Mouse (Mus musculus) small intestine, adult 2 months (tissue): Measurements from ENCODE around the gene Lpin2. TPM values are rescaled to one million over a fixed set of nuclear protein-coding genes. Genes with fewer than 3 reads are reported as not detected.

Source experiments
- H3K27ac ChIP-seq: fragments of 200-500 bp; 2 replicates; pipeline ENCODE4 v1.5.1; 2012; ENCODE audit warnings: low read depth, low read length, control low read depth, inconsistent platforms; ENCODE audit not compliant: insufficient read depth
- H3K27me3 ChIP-seq: fragments of 200-500 bp; 2 replicates; pipeline ENCODE4 v1.6.1; 2012; ENCODE audit warnings: mild to moderate bottlenecking, moderate library complexity, low read length, inconsistent platforms; ENCODE audit not compliant: control insufficient read depth, insufficient read depth
- H3K36me3 ChIP-seq: fragments of 200-500 bp; 2 replicates; pipeline ENCODE4 v1.6.1; 2012; ENCODE audit warnings: mild to moderate bottlenecking, low read length, control low read depth, inconsistent platforms; ENCODE audit not compliant: control insufficient read depth, insufficient read depth
- H3K4me1 ChIP-seq: fragments of 200-500 bp; 2 replicates; pipeline ENCODE4 v1.6.1; 2012; ENCODE audit warnings: low read length, inconsistent platforms, mixed read lengths; ENCODE audit not compliant: control insufficient read depth, insufficient read depth, insufficient read length
- H3K4me3 ChIP-seq: fragments of 200-500 bp; 2 replicates; pipeline ENCODE4 v1.5.1; 2012; ENCODE audit warnings: low read depth, mild to moderate bottlenecking, control low read depth, inconsistent platforms, low read length, moderate library complexity
- CTCF ChIP-seq: fragments of 200-500 bp; IDR thresholded peaks from 2 replicates; pipeline ENCODE4 v1.5.1; 2012; ENCODE audit warnings: low read depth, mild to moderate bottlenecking, control low read depth, inconsistent platforms, low read length, moderate library complexity, mixed read lengths; ENCODE audit not compliant: insufficient replicate concordance, insufficient read length; ENCODE audit errors: extremely low read depth
- POLR2A ChIP-seq: fragments of 200-500 bp; IDR thresholded peaks from 2 replicates; pipeline ENCODE4 v1.6.1; 2012; ENCODE audit warnings: low read depth, mild to moderate bottlenecking, control low read depth, inconsistent platforms, low read length, moderate library complexity
- WGBS: fragments of 180-500 bp; shearing (Covaris S2); methylation state at CpG from one replicate; pipeline ENCODE4 v1.1.7; 2018; 5-methylcytosine and 5-hydroxymethylcytosine counted together
- polyA plus RNA-seq: library from polyadenylated mRNA; depleted of rRNA; stranded (reverse); fragments of >200 nt; gene quantifications from 2 replicates; pipeline ENCODE4 v1.2.3, GENCODE M21; 2012

Gene Lpin2
- polyA plus RNA-seq, 1 experiment, result 39.8 TPM

DNA sequence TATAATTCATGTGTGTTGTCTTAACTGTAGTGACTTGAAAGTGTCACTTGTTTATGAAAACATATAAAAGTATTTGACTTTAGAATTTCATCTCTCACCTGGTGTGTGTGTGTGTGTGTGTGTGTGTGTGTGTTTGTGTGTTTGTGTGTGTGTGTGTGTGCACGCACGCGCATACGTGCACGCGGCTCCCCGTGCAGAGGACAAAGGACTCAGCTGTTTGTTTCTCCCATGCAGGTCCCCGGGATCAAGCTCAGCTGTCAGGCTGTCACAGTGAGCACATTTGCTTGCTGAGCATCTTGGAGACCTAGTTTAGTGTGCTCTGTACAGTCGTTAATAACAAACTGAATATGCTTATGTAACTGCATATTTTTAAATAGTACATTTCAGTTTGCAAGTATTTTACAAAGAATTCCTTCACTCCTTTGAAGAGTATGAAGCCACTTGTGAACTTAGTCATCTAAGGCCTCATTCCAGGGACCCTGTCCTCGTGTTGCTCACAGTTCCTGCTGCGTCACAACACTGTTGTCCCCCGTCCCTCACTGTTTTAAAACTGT is 51.8 kb downstream of the Lpin2 start:
- Histone ChIP-seq H3K4me3 (no peak overlapping the region), H3K36me3 (peaks cover 60% of the 10 kb centered on the region), H3K27me3 (no peaks in the 10 kb centered on the region), H3K27ac (no peak overlapping the region), H3K4me1 (no peaks in the 10 kb centered on the region)
- no peak for TF ChIP-seq CTCF
- no peak for TF ChIP-seq POLR2A
- WGBS, result 90% methylated on average over 12 of the region's 12 CpGs

DNA sequence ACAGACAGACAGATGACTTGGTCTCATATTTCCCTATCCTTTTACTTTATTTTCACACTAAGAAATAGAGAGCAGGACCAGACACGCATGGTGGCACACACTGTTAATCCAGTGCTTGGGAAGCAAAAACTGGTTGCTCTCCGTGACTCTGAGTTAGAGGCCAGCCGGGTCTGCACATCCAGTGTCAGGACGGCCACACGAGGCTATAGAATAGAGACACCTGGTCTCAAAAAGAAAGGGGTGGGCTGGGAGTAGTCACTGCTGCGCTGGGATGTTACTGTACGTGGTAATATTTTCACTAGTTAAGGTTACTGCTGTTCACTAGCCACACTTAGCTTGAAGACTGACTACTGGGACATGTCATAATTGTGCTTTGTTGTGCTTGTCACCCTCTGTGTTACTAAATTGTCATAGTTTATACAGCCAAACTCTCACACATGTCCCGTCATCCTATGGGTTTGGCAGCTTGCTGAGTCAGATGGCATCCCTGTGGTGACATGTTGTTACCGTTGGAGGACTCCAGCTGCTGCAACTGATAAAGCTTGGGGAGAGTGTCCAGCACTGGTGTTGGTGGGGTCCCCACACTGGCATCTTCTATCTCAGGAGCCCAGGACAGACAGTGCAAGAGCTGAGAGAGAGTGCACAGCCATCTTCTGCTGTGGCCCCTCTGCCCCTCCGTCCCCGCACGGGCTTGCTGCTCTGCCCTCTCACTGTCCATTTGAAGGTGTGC is 53.0 kb downstream of the Lpin2 start:
- TF ChIP-seq POLR2A, result no peak
- TF ChIP-seq CTCF, result no peak
- no peak overlapping the region for H3K4me3 ChIP-seq
- H3K4me1 ChIP-seq, result no peaks in the 10 kb centered on the region
- peaks cover 61% of the 10 kb centered on the region for H3K36me3 ChIP-seq
- H3K27me3 ChIP-seq, result no peaks in the 10 kb centered on the region
- no peak overlapping the region for H3K27ac ChIP-seq
- 89% methylated on average over 12 of the region's 12 CpGs for WGBS

DNA sequence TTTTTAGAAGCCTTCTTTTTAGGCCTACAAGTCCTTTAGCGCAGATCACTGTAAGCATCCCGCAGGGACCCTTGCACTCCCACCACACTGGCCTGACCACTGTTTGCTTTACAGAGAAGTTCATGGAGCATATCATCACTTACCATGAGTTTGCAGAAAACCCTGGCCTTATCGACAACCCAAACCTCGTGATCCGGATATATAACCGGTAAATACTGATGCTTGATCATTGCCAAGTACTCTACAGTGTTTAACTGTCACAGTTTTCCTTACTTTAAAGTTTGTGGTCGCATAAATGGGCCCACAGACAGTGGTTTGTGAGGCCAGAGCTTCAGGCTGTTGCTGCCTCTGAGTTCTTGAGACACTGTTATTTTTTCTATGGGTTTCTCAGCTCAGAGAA is 56.1 kb downstream of the Lpin2 start:
- Histone ChIP-seq H3K27me3 (no peaks in the 10 kb centered on the region), H3K4me3 (no peak overlapping the region), H3K4me1 (no peaks in the 10 kb centered on the region), H3K36me3 (peaks cover 69% of the 10 kb centered on the region), H3K27ac (no peak overlapping the region)
- WGBS, result 94% methylated on average over 7 of the region's 7 CpGs
- no peak for TF ChIP-seq CTCF
- no peak for TF ChIP-seq POLR2A

DNA sequence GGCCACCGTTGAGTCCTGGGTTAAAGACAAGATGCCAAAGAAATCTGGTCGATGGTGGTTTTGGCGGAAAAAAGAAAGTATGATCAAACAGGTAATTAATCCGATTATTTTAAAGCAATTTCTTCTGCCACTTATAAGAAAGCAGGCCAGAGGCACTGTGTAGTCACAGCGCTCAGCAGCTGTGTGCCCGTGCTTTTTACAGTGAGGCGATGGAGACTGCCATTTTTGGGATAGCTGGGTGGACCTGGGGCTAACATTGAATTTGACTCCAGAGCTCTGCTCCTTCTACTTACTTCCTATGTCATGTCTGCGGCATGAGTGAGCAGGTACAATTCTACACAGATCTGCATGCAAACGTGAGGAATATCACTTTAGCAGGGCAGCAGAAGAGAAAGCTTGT is 58.5 kb downstream of the Lpin2 start:
- Histone ChIP-seq H3K27ac (no peak overlapping the region), H3K36me3 (peaks cover 78% of the 10 kb centered on the region), H3K4me1 (no peaks in the 10 kb centered on the region), H3K4me3 (no peak overlapping the region), H3K27me3 (no peaks in the 10 kb centered on the region)
- TF ChIP-seq CTCF, result no peak
- TF ChIP-seq POLR2A, result no peak
- WGBS, result 90% methylated on average over 9 of the region's 9 CpGs

DNA sequence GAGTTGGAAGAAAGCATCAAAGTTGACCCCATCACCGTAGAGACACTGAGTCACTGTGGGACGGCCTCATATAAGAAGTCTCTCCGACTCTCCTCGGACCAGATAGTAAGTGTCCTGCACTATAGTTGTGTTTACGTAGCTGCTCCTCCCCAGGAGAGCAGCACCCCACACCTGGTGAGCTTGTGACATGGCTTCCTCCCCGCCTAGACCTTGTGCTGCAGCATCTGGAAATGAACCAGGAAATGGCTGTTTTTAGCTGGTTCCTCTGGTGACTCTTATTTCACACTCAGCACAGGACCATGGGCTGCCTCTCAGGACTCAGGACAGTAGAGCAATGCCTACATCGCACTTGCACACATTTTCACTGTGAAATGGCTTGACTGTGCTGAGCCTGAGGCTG is 60.3 kb downstream of the Lpin2 start:
- Histone ChIP-seq H3K4me3 (no peak overlapping the region), H3K4me1 (no peaks in the 10 kb centered on the region), H3K27me3 (no peaks in the 10 kb centered on the region), H3K36me3 (peaks cover 85% of the 10 kb centered on the region), H3K27ac (no peak overlapping the region)
- TF ChIP-seq CTCF (no peak), POLR2A (no peak)
- 93% methylated on average over 7 of the region's 7 CpGs for WGBS

DNA sequence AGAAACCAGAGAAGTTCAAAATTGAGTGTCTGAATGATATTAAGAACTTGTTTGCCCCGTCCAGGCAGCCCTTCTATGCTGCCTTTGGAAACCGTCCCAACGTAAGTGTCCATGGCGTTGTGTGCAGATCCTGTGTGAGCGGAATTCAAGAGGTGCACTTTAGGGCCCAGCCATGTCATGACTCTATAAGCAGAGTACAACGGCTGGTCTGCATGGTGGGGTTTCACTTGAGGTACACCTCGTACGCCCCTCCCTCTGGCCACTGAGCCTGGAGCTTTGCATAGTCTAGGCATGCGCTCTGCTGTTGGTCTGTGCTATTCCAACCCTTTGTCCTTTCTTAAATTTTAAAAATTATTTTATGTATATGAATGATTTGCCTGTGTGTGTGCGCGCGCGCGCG is 62.8 kb downstream of the Lpin2 start:
- Histone ChIP-seq H3K27me3 (no peaks in the 10 kb centered on the region), H3K4me1 (peaks cover 3% of the 10 kb centered on the region; the same call in 1 of the 2 replicates), H3K36me3 (peaks cover 83% of the 10 kb centered on the region), H3K4me3 (no peak overlapping the region), H3K27ac (no peak overlapping the region)
- 98% methylated on average over 15 of the region's 15 CpGs for WGBS
- TF ChIP-seq POLR2A, result no peak
- no peak for TF ChIP-seq CTCF

DNA sequence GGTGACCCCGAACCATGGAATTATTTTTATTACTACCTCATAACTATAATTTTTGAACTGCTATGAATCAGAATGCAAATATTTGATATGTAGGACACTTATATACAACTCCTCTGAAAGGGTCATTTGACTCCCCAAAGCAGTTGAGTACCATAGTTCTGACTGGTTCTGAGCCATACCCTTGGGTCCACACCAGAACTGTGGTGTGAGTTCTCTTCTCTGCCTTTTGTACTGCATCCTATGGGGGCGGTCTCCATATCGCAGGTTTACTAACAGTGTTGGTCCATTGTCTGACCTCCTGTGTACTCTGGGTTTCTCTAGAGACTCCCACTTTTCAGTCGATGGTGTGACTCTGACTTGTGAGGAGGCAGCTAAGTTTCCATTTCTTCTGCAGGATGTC is 63.7 kb downstream of the Lpin2 start:
- Histone ChIP-seq H3K4me1 (peaks cover 5% of the 10 kb centered on the region; the same call in 1 of the 2 replicates), H3K4me3 (no peak overlapping the region), H3K27ac (no peak overlapping the region), H3K36me3 (peaks cover 81% of the 10 kb centered on the region), H3K27me3 (no peaks in the 10 kb centered on the region)
- no peak for TF ChIP-seq CTCF
- no peak for TF ChIP-seq POLR2A
- WGBS, result 91% methylated on average over 4 of the region's 4 CpGs
